29 mouse cellular contexts compared by ENCODE assay signal in genomic region chr4:106301346-106301745, GRCm38 (mm10). TPM values are rescaled to one million over a fixed set of nuclear protein-coding genes. Genes with fewer than 3 reads are reported as not detected.
DNase-seq lines count a peak whose midpoint lies in the region; ATAC-seq and TF ChIP-seq lines count a peak whose summit lies in the region.
"Had no signal": no experiment of that assay in that cellular context is flagged by ENCODE, and none has a peak within 500 bp of the region (broad histone marks: within the 10 kb centered on the region; RNA-seq: fewer than 3 reads in every experiment).

No protein-coding gene starts in this region.

- no peak for ATAC-seq in lung, postnatal 0 days
- ATAC-seq: forebrain, postnatal 0 days; inflammation-experienced regulatory T-cells, adult 6 months; midbrain, embryonic 16.5 days had no signal

- H3K36me3 ChIP-seq in heart, embryonic 10.5 days = no peaks in the 10 kb centered on the region
- H3K36me3 ChIP-seq in lung, postnatal 0 days (ENCODE audit: insufficient read depth, low read length) = no peaks in the 10 kb centered on the region
- no peaks in the 10 kb centered on the region for H3K36me3 ChIP-seq in macrophage (ENCODE audit: inconsistent target)
- H3K36me3 ChIP-seq: forebrain, embryonic 12.5 days; heart, embryonic 12.5 days; hindbrain, embryonic 10.5 days; hindbrain, embryonic 15.5 days; lung, embryonic 15.5 days; neural tube, embryonic 12.5 days had no signal

- no peaks in the 10 kb centered on the region for H3K9me3 ChIP-seq in heart, embryonic 10.5 days
- H3K9me3 ChIP-seq in lung, postnatal 0 days (ENCODE audit: low read length) = no peaks in the 10 kb centered on the region
- H3K9me3 ChIP-seq: forebrain, embryonic 12.5 days; heart, embryonic 12.5 days; hindbrain, embryonic 10.5 days; hindbrain, embryonic 15.5 days; lung, embryonic 15.5 days; neural tube, embryonic 12.5 days had no signal

- H3K9ac ChIP-seq in lung, postnatal 0 days (replicated peaks; ENCODE audit: low read depth) = no peak overlapping the region
- H3K9ac ChIP-seq: forebrain, embryonic 12.5 days; forebrain, postnatal 0 days; heart, embryonic 12.5 days; hindbrain, embryonic 15.5 days; liver, embryonic 14.5 days; lung, embryonic 15.5 days; neural tube, embryonic 12.5 days had no signal

- TF ChIP-seq EP300 in lung, postnatal 0 days (IDR thresholded peaks at IDR 0.05) = no peak

- TF ChIP-seq POLR2A in bone marrow macrophage, adult 2 months (IDR thresholded peaks at IDR 0.05; ENCODE audit: borderline replicate concordance, low read depth, low read length) = no peak

- no peak overlapping the region for H3K27ac ChIP-seq in heart, embryonic 10.5 days
- no peak overlapping the region for H3K27ac ChIP-seq in lung, postnatal 0 days (ENCODE audit: low read length)
- peak overlapping the region; percentile 89 for H3K27ac ChIP-seq in bone marrow macrophage, adult 2 months (ENCODE audit: insufficient read depth, low read depth, low read length)
- peak overlapping the region; percentile 67 for H3K27ac ChIP-seq in macrophage
- H3K27ac ChIP-seq: forebrain, embryonic 12.5 days; hindbrain, embryonic 10.5 days; hindbrain, embryonic 15.5 days; layer of hippocampus, adult 2 months; liver, embryonic 14.5 days; lung, embryonic 15.5 days; neural tube, embryonic 12.5 days had no signal

- intact Hi-C loops in heart, postnatal 10 days (cut with DNase I) = no loop called here

- WGBS in heart, embryonic 10.5 days = 85% methylated on average over 6 of the region's 6 CpGs
- 60% methylated on average over 6 of the region's 6 CpGs for WGBS in lung, postnatal 0 days
- WGBS in macrophage (ENCODE audit: missing documents) = 18% methylated on average over 6 of the region's 6 CpGs

- peak; percentile 34 to 46 for DNase-seq in heart, postnatal 10 days
- DNase-seq in heart, embryonic 10.5 days (ENCODE audit: low spot score) = no peak
- DNase-seq in lung, postnatal 0 days (ENCODE audit: low spot score) = peak; percentile 15
- DNase-seq in lung, postnatal 10 days = no peak
- no peak for DNase-seq in cerebellum, adult 9-11 months
- no peak for DNase-seq in cerebellum, postnatal 25 days
- DNase-seq: adrenal gland, postnatal 10 days; B cell, adult 2 months; cerebellum, adult 18-20 months; cerebellum, postnatal 14 days; forebrain, postnatal 0 days; gastrocnemius, postnatal 14 days; kidney, adult 11 months; kidney, postnatal 36 days; right cerebral cortex, adult 18-20 months; thymus, postnatal 4 days had no signal

- no peak for TF ChIP-seq CTCF in lung, postnatal 0 days (IDR thresholded peaks at IDR 0.05)
- TF ChIP-seq CTCF in bone marrow macrophage, adult 2 months (IDR thresholded peaks at IDR 0.05; ENCODE audit: low read depth, low read length) = no peak

- H3K79me2 ChIP-seq in macrophage (ENCODE audit: inconsistent target) = no peaks in the 10 kb centered on the region

- no peaks in the 10 kb centered on the region for H3K4me1 ChIP-seq in heart, embryonic 10.5 days
- no peaks in the 10 kb centered on the region for H3K4me1 ChIP-seq in lung, postnatal 0 days (ENCODE audit: insufficient read depth, low read depth, low read length)
- H3K4me1 ChIP-seq in bone marrow macrophage, adult 2 months (ENCODE audit: control insufficient read depth, insufficient read depth, low read length) = peaks cover 24% of the 10 kb centered on the region
- H3K4me1 ChIP-seq: forebrain, embryonic 12.5 days; heart, embryonic 12.5 days; hindbrain, embryonic 10.5 days; hindbrain, embryonic 15.5 days; lung, embryonic 15.5 days; neural tube, embryonic 12.5 days had no signal

- no peaks in the 10 kb centered on the region for H3K27me3 ChIP-seq in heart, embryonic 10.5 days (ENCODE audit: insufficient read depth, poor library complexity, severe bottlenecking)
- H3K27me3 ChIP-seq in lung, postnatal 0 days (replicated peaks; ENCODE audit: insufficient read depth, low read length) = no peaks in the 10 kb centered on the region
- H3K27me3 ChIP-seq: forebrain, embryonic 12.5 days; heart, embryonic 12.5 days; hindbrain, embryonic 15.5 days; lung, embryonic 15.5 days; neural tube, embryonic 12.5 days had no signal

- H3K4me3 ChIP-seq in heart, embryonic 10.5 days = no peak overlapping the region
- no peak overlapping the region for H3K4me3 ChIP-seq in lung, postnatal 0 days (ENCODE audit: low read depth, low read length)
- H3K4me3 ChIP-seq in bone marrow macrophage, adult 2 months (ENCODE audit: insufficient read depth, low read length) = no peak overlapping the region; the same call in 1 of the 2 replicates
- H3K4me3 ChIP-seq in macrophage (ENCODE audit: inconsistent target) = no peak overlapping the region; the same call in 1 of the 2 replicates
- H3K4me3 ChIP-seq: forebrain, embryonic 12.5 days; heart, embryonic 12.5 days; hindbrain, embryonic 10.5 days; hindbrain, embryonic 15.5 days; layer of hippocampus, adult 2 months; lung, embryonic 15.5 days; neural tube, embryonic 12.5 days had no signal

- no peak overlapping the region for H3K4me2 ChIP-seq in lung, postnatal 0 days (replicated peaks; ENCODE audit: low read depth, low read length)
- H3K4me2 ChIP-seq: forebrain, embryonic 12.5 days; heart, embryonic 12.5 days; hindbrain, embryonic 15.5 days; lung, embryonic 15.5 days; midbrain, embryonic 11.5 days; neural tube, embryonic 12.5 days had no signal

RNA-seq across cellular contexts. Expression of gene Usp24, which starts 14.7 kb away (rescaled TPM):
- 10 to 100 TPM; 40.6 to 44.5 TPM for total RNA-seq in heart, postnatal 10 days (2021)
- polyA plus RNA-seq in heart, embryonic 10.5 days (2016; fragmentation: Nextera tagmentation; extraction: Ambion mirVana) = 6.7 and 8.7 TPM in 2 replicates
- polyA plus RNA-seq in lung, postnatal 0 days (2015; fragmentation: Nextera tagmentation; extraction: Ambion mirVana) = 6.3 and 7.0 TPM in 2 replicates
- 12.9 and 15.8 TPM in 2 replicates for polyA plus RNA-seq in bone marrow macrophage, adult 2 months (2012; ENCODE audit: insufficient read depth, insufficient read length, missing spikeins)
- 100 to 1,000 TPM in 15 of 26 experiments, 10 to 100 TPM in 11; 47.9 to 173 (median 110) TPM for total RNA-seq in macrophage (2018; cell fraction: chromatin; rRNA removed)
- 10 to 100 TPM; 15.1 to 35.3 (median 24.4) TPM for total RNA-seq in macrophage (2018; cell fraction: cytosol; rRNA removed)
- 10 to 100 TPM; 33.6 to 87.4 (median 56.0) TPM for total RNA-seq in macrophage (2018; cell fraction: nucleus; rRNA removed)
- 16.9 to 23.8 TPM (median 18.5 TPM) in 3 replicates for polyA plus RNA-seq in macrophage (2018)

Comparison
In these comparisons a context has a peak if more than half of its experiments do, and no peak if none do; other contexts are left out.
1. DNase-seq: peak in heart, postnatal 10 days (2 of 2) and lung, postnatal 0 days (single experiment); none in heart, embryonic 10.5 days (single experiment), lung, postnatal 10 days (single experiment), cerebellum, adult 9-11 months (single experiment) and cerebellum, postnatal 25 days (0 of 2).
2. H3K27ac ChIP-seq: peak in bone marrow macrophage, adult 2 months (single experiment) and macrophage (single experiment); none in heart, embryonic 10.5 days (single experiment) and lung, postnatal 0 days (single experiment).